Mouse (Mus musculus): ENCODE results near the gene Zmynd10.

- TF ChIP-seq CTCF (IDR thresholded peaks at IDR 0.05; ENCODE audit: extremely low read depth, insufficient read depth, insufficient read length, insufficient replicate concordance) (no peak), POLR2A (IDR thresholded peaks at IDR 0.05; ENCODE audit: low read depth, low read length) (no peak)
Measured at GRCm38 (mm10) chr9:107594281-107595062, 47.4 kb downstream of the Zmynd10 start.
